Mouse (Mus musculus) heart, postnatal 0 days (tissue): ENCODE data around the gene Ddx4. TPM values are rescaled to one million over a fixed set of nuclear protein-coding genes. Genes with fewer than 3 reads are reported as not detected.
"Not testable (repeated sequence)": the region's sequence is repeated elsewhere in the genome, so short reads cannot be mapped to it uniquely, and the experiment has no call there.

Experiments
- ATAC-seq: fragments of 200-750 bp; cut with Nextera tagmentation; 2 replicates; pipeline ENCODE4 v1.8.0; 2017; ENCODE audit warnings: low read depth, moderate number of reproducible peaks, moderate library complexity; ENCODE audit not compliant: insufficient read depth
- DNase-seq: peaks from one replicate; pipeline ENCODE4 v3.0.0-alpha.2; 2016; ENCODE audit warnings: low spot score
- H3K27ac ChIP-seq: fragments of 300-500 bp; sonication (generic); 2 replicates; pipeline ENCODE4 v1.5.1; 2014; ENCODE audit warnings: low read depth, mild to moderate bottlenecking
- H3K27me3 ChIP-seq: fragments of 300-500 bp; sonication (generic); 2 replicates; pipeline ENCODE4 v1.6.1; 2014; ENCODE audit warnings: low read length, mixed read lengths; ENCODE audit not compliant: control insufficient read depth, insufficient read depth
- H3K36me3 ChIP-seq: fragments of 300-500 bp; sonication (generic); replicated peaks from 2 replicates; pipeline ENCODE4 v1.6.1; 2014; ENCODE audit warnings: low read length, mixed read lengths; ENCODE audit not compliant: control insufficient read depth, insufficient read depth
- H3K4me1 ChIP-seq: fragments of 300-500 bp; sonication (generic); 2 replicates; pipeline ENCODE4 v1.6.1; 2014; ENCODE audit warnings: antibody characterized with exemption; ENCODE audit not compliant: control insufficient read depth, insufficient read depth
- H3K4me2 ChIP-seq: fragments of 300-500 bp; sonication (generic); 2 replicates; pipeline ENCODE4 v1.6.1; 2014; ENCODE audit warnings: low read depth, mild to moderate bottlenecking, low read length, moderate library complexity
- H3K4me3 ChIP-seq: fragments of 300-500 bp; sonication (generic); 2 replicates; pipeline ENCODE4 v1.5.1; 2014; ENCODE audit warnings: low read depth, low read length
- H3K9ac ChIP-seq: fragments of 300-500 bp; sonication (generic); replicated peaks from 2 replicates; pipeline ENCODE4 v1.6.1; 2014; ENCODE audit warnings: low read depth, low read length, mixed read lengths
- H3K9me3 ChIP-seq: fragments of 300-500 bp; sonication (generic); replicated peaks from 2 replicates; pipeline ENCODE4 v1.6.1; 2016; ENCODE audit warnings: low read length; ENCODE audit not compliant: control insufficient read depth
- CTCF ChIP-seq: IDR thresholded peaks from 2 replicates; pipeline ENCODE4 v1.5.1; 2016; ENCODE audit warnings: antibody characterized with exemption, control low read depth, low read depth
- EP300 ChIP-seq: IDR thresholded peaks from 2 replicates; pipeline ENCODE4 v1.6.1; 2016; ENCODE audit warnings: antibody characterized with exemption, low read depth
- WGBS: fragments of 180-500 bp; shearing (Covaris S2); extraction: QIAGEN DNeasy Blood & Tissue Kit; methylation state at CpG from one replicate; pipeline ENCODE4 v1.1.7; 2014; 5-methylcytosine and 5-hydroxymethylcytosine counted together
- polyA plus RNA-seq: library from polyadenylated mRNA; unstranded; fragments of >200 nt; fragmentation: Nextera tagmentation; extraction: Ambion mirVana; gene quantifications from 2 replicates; pipeline ENCODE4 v1.2.1, GENCODE M21; 2015
- total RNA-seq: library from RNA; depleted of rRNA; stranded (reverse); fragments of >200 nt; gene quantifications from 2 replicates; pipeline ENCODE4 v1.2.3, GENCODE M21; 2014; ENCODE audit warnings: low replicate concordance

Ddx4 gene
- total and polyA plus RNA-seq, 2 experiments from 2014 or later: 0.16 TPM; not detected in 1

DNA sequence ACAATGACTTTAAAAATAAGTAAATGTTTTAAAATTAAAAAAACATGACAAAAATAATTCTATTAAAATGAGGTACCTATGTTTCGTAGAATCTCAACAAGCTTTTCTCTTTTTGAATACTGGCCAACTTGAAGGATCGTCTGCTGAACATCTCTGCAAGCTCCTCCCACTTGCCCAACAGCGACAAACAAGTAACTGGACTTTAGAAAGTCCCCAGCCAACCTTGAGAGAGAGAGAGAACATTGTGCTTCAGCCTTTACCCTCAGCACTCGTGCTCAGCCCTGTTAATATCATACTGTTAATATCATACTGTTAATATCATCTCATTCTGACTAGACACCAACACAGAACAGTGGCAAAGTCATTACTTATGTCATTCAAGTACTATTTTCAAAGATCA lies 47.9 kb downstream of the Ddx4 start:
- no peak for ATAC-seq
- no peak overlapping the region for H3K9ac ChIP-seq
- H3K4me1 ChIP-seq: no peaks in the 10 kb centered on the region
- no peaks in the 10 kb centered on the region for H3K27me3 ChIP-seq
- WGBS: 51% methylated on average over 4 of the region's 4 CpGs
- no peaks in the 10 kb centered on the region for H3K9me3 ChIP-seq
- no peak overlapping the region for H3K4me2 ChIP-seq
- TF ChIP-seq CTCF: no peak
- TF ChIP-seq EP300: no peak
- H3K4me3 ChIP-seq: no peak overlapping the region
- no peaks in the 10 kb centered on the region for H3K36me3 ChIP-seq
- DNase-seq: no peak
- H3K27ac ChIP-seq: no peak overlapping the region

DNA sequence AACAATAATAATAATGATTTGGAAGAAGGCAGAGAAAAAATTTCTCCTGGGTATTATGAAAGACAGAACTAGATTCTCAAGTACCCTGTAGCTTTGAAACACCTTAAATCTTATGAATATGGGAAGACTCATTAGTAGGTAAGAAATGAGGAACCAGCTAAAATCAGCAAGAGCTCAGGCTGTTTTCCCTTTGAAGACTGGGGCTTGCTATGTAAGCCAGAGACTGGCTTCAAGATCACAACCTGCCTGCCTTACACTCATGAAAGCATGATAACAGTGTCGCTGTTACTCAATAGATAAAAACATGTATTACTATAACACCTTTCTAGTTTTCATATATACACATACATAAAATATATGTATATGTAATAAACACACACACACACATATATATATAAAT lies 48.4 kb downstream of the Ddx4 start:
- Histone ChIP-seq H3K27me3 (no peaks in the 10 kb centered on the region), H3K36me3 (no peaks in the 10 kb centered on the region), H3K4me1 (no peaks in the 10 kb centered on the region), H3K9me3 (no peaks in the 10 kb centered on the region), H3K4me3 (no peak overlapping the region), H3K27ac (no peak overlapping the region), H3K9ac (no peak overlapping the region), H3K4me2 (no peak overlapping the region)
- 77% methylated on average over 1 of the region's 1 CpGs for WGBS
- DNase-seq (no peak), ATAC-seq (no peak)
- TF ChIP-seq CTCF (no peak), EP300 (no peak)

DNA sequence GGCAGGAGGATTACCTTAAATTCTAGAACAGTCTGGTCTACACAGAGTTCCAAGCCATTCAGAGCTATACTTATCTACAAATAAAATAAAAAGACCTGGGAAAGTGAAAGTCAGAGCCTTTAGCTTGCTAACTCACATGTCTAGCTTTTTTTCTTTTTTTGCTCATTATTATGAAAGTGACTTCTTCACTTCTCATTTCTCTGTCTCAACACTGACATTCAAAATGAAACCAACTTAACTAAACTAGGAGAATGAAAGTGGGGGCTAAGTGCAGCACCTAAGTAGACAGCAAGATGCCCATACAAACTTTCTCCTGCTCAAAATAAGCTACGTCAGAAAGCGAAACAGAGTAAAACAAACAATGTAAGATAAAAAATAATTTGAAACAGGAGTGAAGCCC lies 49.7 kb downstream of the Ddx4 start:
- no peaks in the 10 kb centered on the region for H3K36me3 ChIP-seq
- no peak overlapping the region for H3K9ac ChIP-seq
- TF ChIP-seq CTCF: no peak
- TF ChIP-seq EP300: no peak
- H3K9me3 ChIP-seq: no peaks in the 10 kb centered on the region
- H3K4me2 ChIP-seq: no peak overlapping the region
- ATAC-seq (no peak), DNase-seq (no peak)
- no peak overlapping the region for H3K27ac ChIP-seq
- no peak overlapping the region for H3K4me3 ChIP-seq
- no peaks in the 10 kb centered on the region for H3K4me1 ChIP-seq
- WGBS: 83% methylated on average over 2 of the region's 2 CpGs
- no peaks in the 10 kb centered on the region for H3K27me3 ChIP-seq

DNA sequence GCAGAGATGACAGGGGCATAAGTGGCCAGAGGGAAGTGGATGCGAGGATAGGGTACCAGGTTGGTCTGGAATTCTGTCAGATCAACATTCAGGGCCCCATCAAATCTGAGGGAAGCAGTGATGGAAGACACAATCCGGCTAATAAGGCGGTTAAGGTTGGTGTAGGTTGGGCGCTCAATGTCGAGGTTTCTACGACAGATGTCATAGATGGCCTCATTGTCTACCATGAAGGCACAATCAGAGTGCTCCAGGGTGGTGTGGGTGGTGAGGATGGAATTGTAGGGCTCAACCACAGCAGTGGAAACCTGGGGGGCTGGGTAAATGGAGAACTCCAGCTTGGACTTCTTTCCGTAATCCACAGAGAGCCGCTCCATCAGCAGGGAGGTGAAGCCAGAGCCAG lies 58.0 kb downstream of the Ddx4 start, which contains the start of gene Il31ra:
TSS of gene Il31ra (minus strand) at position 101 of the 400 bp plus-strand sequence.
- WGBS: 92% methylated on average over 5 of the region's 8 CpGs
- DNase-seq, ATAC-seq, H3K4me2 ChIP-seq, H3K4me1 ChIP-seq, H3K36me3 ChIP-seq, H3K27ac ChIP-seq, H3K27me3 ChIP-seq, H3K9ac ChIP-seq, H3K9me3 ChIP-seq, H3K4me3 ChIP-seq: not testable (repeated sequence)

DNA sequence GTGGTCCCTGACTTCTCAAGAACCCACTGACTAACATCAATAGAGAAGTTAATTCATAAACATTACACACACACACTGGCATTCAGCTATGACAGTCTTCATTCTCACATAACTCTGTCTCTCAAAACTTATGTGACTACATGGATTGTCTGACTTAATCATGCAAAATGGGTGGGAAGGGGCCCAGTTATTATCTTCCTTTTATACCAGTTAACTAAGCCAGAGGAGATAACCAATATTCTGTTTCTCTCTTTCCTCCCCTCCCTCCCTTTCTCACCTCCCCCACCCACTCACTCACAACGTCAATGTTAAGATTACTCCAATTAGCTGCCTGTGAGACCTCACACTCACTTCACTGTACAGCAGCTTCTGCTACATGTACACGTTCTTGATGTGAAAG lies 62.0 kb downstream of the Ddx4 start:
- WGBS: 20% methylated on average over 2 of the region's 2 CpGs
- no peaks in the 10 kb centered on the region for H3K36me3 ChIP-seq
- no peaks in the 10 kb centered on the region for H3K27me3 ChIP-seq
- TF ChIP-seq EP300 (no peak), CTCF (no peak)
- H3K4me3 ChIP-seq: no peak overlapping the region
- DNase-seq (no peak), ATAC-seq (no peak)
- H3K9me3 ChIP-seq: no peaks in the 10 kb centered on the region
- no peak overlapping the region for H3K4me2 ChIP-seq
- no peaks in the 10 kb centered on the region for H3K4me1 ChIP-seq
- H3K9ac ChIP-seq: no peak overlapping the region
- H3K27ac ChIP-seq: no peak overlapping the region

DNA sequence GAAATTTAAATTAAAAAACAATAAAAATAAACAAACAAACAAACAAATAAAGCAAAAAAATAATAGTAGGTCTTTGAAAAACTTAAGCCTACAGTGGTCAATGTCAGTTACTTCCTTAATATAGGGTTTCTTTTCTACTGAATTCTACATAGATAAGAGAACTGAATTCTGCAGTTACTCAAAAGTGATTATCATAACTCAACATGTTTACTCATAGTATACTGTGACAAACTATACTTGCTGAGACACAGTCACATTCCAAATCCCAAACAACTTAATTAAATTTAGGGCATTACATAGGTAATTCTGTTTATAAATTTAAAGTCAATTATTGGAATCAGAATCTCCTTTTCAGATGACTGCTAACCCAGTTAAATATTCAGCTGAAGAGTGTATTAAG lies 62.6 kb downstream of the Ddx4 start:
- Histone ChIP-seq H3K27me3 (no peaks in the 10 kb centered on the region), H3K4me1 (no peaks in the 10 kb centered on the region), H3K9me3 (no peaks in the 10 kb centered on the region), H3K4me3 (no peak overlapping the region), H3K4me2 (no peak overlapping the region), H3K36me3 (no peaks in the 10 kb centered on the region), H3K27ac (no peak overlapping the region), H3K9ac (no peak overlapping the region)
- ATAC-seq (no peak), DNase-seq (no peak)
- TF ChIP-seq EP300 (no peak), CTCF (no peak)
